Mouse (Mus musculus) kidney, embryonic 15.5 days (tissue): ENCODE measurements around the gene Picalm. TPM values are rescaled to one million over a fixed set of nuclear protein-coding genes. Genes with fewer than 3 reads are reported as not detected.
"Not testable (repeated sequence)": the region's sequence is repeated elsewhere in the genome, so short reads cannot be mapped to it uniquely, and the experiment has no call there.

Experiments
- ATAC-seq: fragments of 200-750 bp; cut with Nextera tagmentation; replicated peaks from 2 replicates; pipeline ENCODE4 v1.8.0; 2017; ENCODE audit warnings: moderate TSS enrichment; ENCODE audit not compliant: low FRiP score
- H3K27ac ChIP-seq: fragments of 300-500 bp; sonication (generic); 2 replicates; pipeline ENCODE4 v1.5.1; 2015; ENCODE audit warnings: mild to moderate bottlenecking, inconsistent platforms
- H3K27me3 ChIP-seq: fragments of 300-500 bp; sonication (generic); 2 replicates; pipeline ENCODE4 v1.6.1; 2015; ENCODE audit warnings: inconsistent platforms
- H3K36me3 ChIP-seq: fragments of 300-500 bp; sonication (generic); 2 replicates; pipeline ENCODE4 v1.6.1; 2015; ENCODE audit warnings: inconsistent platforms
- H3K4me1 ChIP-seq: fragments of 300-500 bp; sonication (generic); 2 replicates; pipeline ENCODE4 v1.6.1; 2015; ENCODE audit warnings: inconsistent platforms
- H3K4me2 ChIP-seq: fragments of 300-500 bp; sonication (generic); 2 replicates; pipeline ENCODE4 v1.6.1; 2015; ENCODE audit warnings: moderate library complexity, mild to moderate bottlenecking, inconsistent platforms
- H3K4me3 ChIP-seq: fragments of 300-500 bp; sonication (generic); replicated peaks from 2 replicates; pipeline ENCODE4 v1.5.1; 2015; ENCODE audit warnings: mild to moderate bottlenecking, inconsistent platforms
- H3K9ac ChIP-seq: fragments of 300-500 bp; sonication (generic); 2 replicates; pipeline ENCODE4 v1.6.1; 2015; ENCODE audit warnings: mild to moderate bottlenecking, inconsistent platforms
- H3K9me3 ChIP-seq: fragments of 300-500 bp; sonication (generic); replicated peaks from 2 replicates; pipeline ENCODE4 v1.6.1; 2016; ENCODE audit warnings: inconsistent platforms
- WGBS: fragments of 180-500 bp; shearing (Covaris S2); methylation state at CpG from one replicate; pipeline ENCODE4 v1.1.7; 2015; ENCODE audit warnings: mixed read lengths; 5-methylcytosine and 5-hydroxymethylcytosine counted together
- polyA plus RNA-seq: library from polyadenylated mRNA; unstranded; fragments of >200 nt; fragmentation: Nextera tagmentation; extraction: Ambion mirVana; gene quantifications from 2 replicates; pipeline ENCODE4 v1.2.1, GENCODE M21; 2015

The Picalm gene
- polyA plus RNA-seq, 1 experiment from 2014 or later = 39.1 TPM

GRCm38 (mm10) chr7:90165970-90166369 is 36.0 kb downstream of the Picalm start:
- no peaks in the 10 kb centered on the region for H3K27me3 ChIP-seq
- peaks cover 59% of the 10 kb centered on the region for H3K36me3 ChIP-seq
- ATAC-seq = no peak
- no peak overlapping the region for H3K4me3 ChIP-seq
- 0 out of 2 replicates have a peak, but pooled peaks cover 4% of the 10 kb centered on the region for H3K9me3 ChIP-seq
- no peak overlapping the region for H3K4me2 ChIP-seq
- no peak overlapping the region for H3K27ac ChIP-seq
- no peak overlapping the region for H3K9ac ChIP-seq
- WGBS = 66% methylated on average over 1 of the region's 1 CpGs
- H3K4me1 ChIP-seq = no peaks in the 10 kb centered on the region

- H3K4me2 ChIP-seq, ATAC-seq, H3K4me1 ChIP-seq, H3K9me3 ChIP-seq, H3K27me3 ChIP-seq, H3K4me3 ChIP-seq, H3K27ac ChIP-seq, H3K9ac ChIP-seq: not testable (repeated sequence)
- 79% methylated on average over 10 of the region's 10 CpGs for WGBS
- H3K36me3 ChIP-seq = peaks cover 52% of the 10 kb centered on the region
Observed at GRCm38 (mm10) chr7:90167777-90168176, 37.8 kb downstream of the Picalm start.

- H3K4me1 ChIP-seq = no peaks in the 10 kb centered on the region
- H3K27me3 ChIP-seq = no peaks in the 10 kb centered on the region
- H3K9ac ChIP-seq = no peak overlapping the region
- H3K9me3 ChIP-seq = no peaks in the 10 kb centered on the region
- H3K27ac ChIP-seq = no peak overlapping the region
- no peak for ATAC-seq
- peaks cover 54% of the 10 kb centered on the region for H3K36me3 ChIP-seq
- WGBS = 92% methylated on average over 1 of the region's 1 CpGs
- no peak overlapping the region for H3K4me3 ChIP-seq
- no peak overlapping the region for H3K4me2 ChIP-seq
Observed at GRCm38 (mm10) chr7:90173778-90174177, 43.8 kb downstream of the Picalm start.

GRCm38 (mm10) chr7:90175576-90175975 is 45.6 kb downstream of the Picalm start:
- Histone ChIP-seq H3K4me2 (no peak overlapping the region), H3K27me3 (no peaks in the 10 kb centered on the region), H3K4me1 (no peaks in the 10 kb centered on the region), H3K27ac (no peak overlapping the region), H3K9me3 (no peaks in the 10 kb centered on the region), H3K9ac (no peak overlapping the region), H3K4me3 (no peak overlapping the region), H3K36me3 (peaks cover 59% of the 10 kb centered on the region)
- 78% methylated on average over 2 of the region's 2 CpGs for WGBS
- ATAC-seq = no peak

GRCm38 (mm10) chr7:90180635-90181034 is 50.6 kb downstream of the Picalm start:
- ATAC-seq = no peak

GRCm38 (mm10) chr7:90200251-90200650 is 70.2 kb downstream of the Picalm start:
- peaks cover 52% of the 10 kb centered on the region for H3K36me3 ChIP-seq
- no peaks in the 10 kb centered on the region for H3K4me1 ChIP-seq
- no peak overlapping the region for H3K4me3 ChIP-seq
- no peak for ATAC-seq
- H3K9me3 ChIP-seq = no peaks in the 10 kb centered on the region
- no peak overlapping the region for H3K27ac ChIP-seq
- no peak overlapping the region for H3K4me2 ChIP-seq
- WGBS = 92% methylated on average over 5 of the region's 5 CpGs
- H3K27me3 ChIP-seq = no peaks in the 10 kb centered on the region
- no peak overlapping the region for H3K9ac ChIP-seq

More at GRCm38 (mm10) chr7:90180635-90181034, 50.6 kb downstream of the Picalm start:
- Histone ChIP-seq H3K4me2 (no peak overlapping the region), H3K4me3 (no peak overlapping the region), H3K4me1 (no peaks in the 10 kb centered on the region), H3K27me3 (no peaks in the 10 kb centered on the region), H3K36me3 (peaks cover 60% of the 10 kb centered on the region), H3K9me3 (no peaks in the 10 kb centered on the region), H3K27ac (no peak overlapping the region), H3K9ac (no peak overlapping the region)
- WGBS = 97% methylated on average over 1 of the region's 1 CpGs

GRCm38 (mm10) chr7:90201877-90202465 is 72.0 kb downstream of the Picalm start:
- no peak for ATAC-seq
- no peaks in the 10 kb centered on the region for H3K27me3 ChIP-seq
- H3K36me3 ChIP-seq = peaks cover 48% of the 10 kb centered on the region
- H3K4me3 ChIP-seq = no peak overlapping the region
- H3K9me3 ChIP-seq = no peaks in the 10 kb centered on the region
- H3K4me2 ChIP-seq = no peak overlapping the region
- WGBS = 83% methylated on average over 2 of the region's 2 CpGs
- no peak overlapping the region for H3K27ac ChIP-seq
- no peaks in the 10 kb centered on the region for H3K4me1 ChIP-seq
- no peak overlapping the region for H3K9ac ChIP-seq

GRCm38 (mm10) chr7:90203914-90204313 is 73.9 kb downstream of the Picalm start:
- H3K27ac ChIP-seq = no peak overlapping the region
- H3K36me3 ChIP-seq = peaks cover 54% of the 10 kb centered on the region
- H3K4me1 ChIP-seq = no peaks in the 10 kb centered on the region
- H3K9ac ChIP-seq = no peak overlapping the region
- no peak overlapping the region for H3K4me2 ChIP-seq
- ATAC-seq = no peak
- no peaks in the 10 kb centered on the region for H3K27me3 ChIP-seq
- no peaks in the 10 kb centered on the region for H3K9me3 ChIP-seq
- 97% methylated on average over 2 of the region's 2 CpGs for WGBS
- H3K4me3 ChIP-seq = no peak overlapping the region

GRCm38 (mm10) chr7:90210116-90210515 is 80.1 kb downstream of the Picalm start:
- Histone ChIP-seq H3K36me3 (peaks cover 32% of the 10 kb centered on the region), H3K4me1 (no peaks in the 10 kb centered on the region), H3K4me2 (no peak overlapping the region), H3K27ac (no peak overlapping the region), H3K27me3 (no peaks in the 10 kb centered on the region), H3K4me3 (no peak overlapping the region), H3K9ac (no peak overlapping the region), H3K9me3 (no peaks in the 10 kb centered on the region)
- WGBS = 90% methylated on average over 2 of the region's 2 CpGs
- ATAC-seq = no peak

GRCm38 (mm10) chr7:90210947-90211346 is 80.9 kb downstream of the Picalm start:
- Histone ChIP-seq H3K9me3 (no peaks in the 10 kb centered on the region), H3K4me2 (no peak overlapping the region), H3K9ac (no peak overlapping the region), H3K4me3 (no peak overlapping the region), H3K27me3 (no peaks in the 10 kb centered on the region), H3K27ac (no peak overlapping the region), H3K4me1 (no peaks in the 10 kb centered on the region), H3K36me3 (peaks cover 28% of the 10 kb centered on the region)
- ATAC-seq = no peak

GRCm38 (mm10) chr7:90216511-90216910 is 86.5 kb downstream of the Picalm start:
- H3K4me2 ChIP-seq = no peak overlapping the region
- H3K4me1 ChIP-seq = no peaks in the 10 kb centered on the region
- H3K36me3 ChIP-seq = no peaks in the 10 kb centered on the region
- no peak overlapping the region for H3K4me3 ChIP-seq
- 0 out of 2 replicates have a peak, but pooled peaks have one; percentile 33 for ATAC-seq
- H3K9ac ChIP-seq = no peak overlapping the region
- 0 out of 2 replicates have a peak overlapping the region, but pooled peaks have one; percentile 2 for H3K27ac ChIP-seq
- WGBS = 53% methylated on average over 8 of the region's 8 CpGs
- H3K27me3 ChIP-seq = no peaks in the 10 kb centered on the region
- no peaks in the 10 kb centered on the region for H3K9me3 ChIP-seq

- H3K9ac ChIP-seq = no peak overlapping the region
- WGBS = 84% methylated on average over 5 of the region's 5 CpGs
- ATAC-seq = no peak
Observed at GRCm38 (mm10) chr7:90218122-90218521, 88.1 kb downstream of the Picalm start.

GRCm38 (mm10) chr7:90221487-90221886 is 91.5 kb downstream of the Picalm start:
- Histone ChIP-seq H3K4me2 (no peak overlapping the region), H3K9me3 (no peaks in the 10 kb centered on the region), H3K4me3 (no peak overlapping the region), H3K27ac (no peak overlapping the region), H3K36me3 (no peaks in the 10 kb centered on the region), H3K9ac (no peak overlapping the region), H3K4me1 (no peaks in the 10 kb centered on the region), H3K27me3 (no peaks in the 10 kb centered on the region)
- 77% methylated on average over 2 of the region's 2 CpGs for WGBS
- no peak for ATAC-seq

More at GRCm38 (mm10) chr7:90218122-90218521, 88.1 kb downstream of the Picalm start:
- no peak overlapping the region for H3K4me3 ChIP-seq
- H3K36me3 ChIP-seq = no peaks in the 10 kb centered on the region
- no peaks in the 10 kb centered on the region for H3K4me1 ChIP-seq
- H3K9me3 ChIP-seq = no peaks in the 10 kb centered on the region
- H3K4me2 ChIP-seq = no peak overlapping the region
- H3K27me3 ChIP-seq = no peaks in the 10 kb centered on the region
- no peak overlapping the region for H3K27ac ChIP-seq
